Comparison of ENCODE assay signal across 13 mouse cellular contexts in genomic region chr6:143868155-143868685, GRCm38 (mm10).
DNase-seq lines count a peak whose midpoint lies in the region; ATAC-seq and TF ChIP-seq lines count a peak whose summit lies in the region.
"Had no signal": no experiment of that assay in that cellular context is flagged by ENCODE, and none has a peak within 500 bp of the region (broad histone marks: within the 10 kb centered on the region; RNA-seq: fewer than 3 reads in every experiment).

No protein-coding gene starts in this region.

- H3K36me3 ChIP-seq in liver, adult 2 months (ENCODE audit: control insufficient read depth, insufficient read depth, low read length) = peaks cover 9% of the 10 kb centered on the region
- no peaks in the 10 kb centered on the region for H3K36me3 ChIP-seq in kidney, embryonic 15.5 days
- H3K36me3 ChIP-seq in hindbrain, embryonic 11.5 days (ENCODE audit: control insufficient read depth, insufficient read depth, low read length) = no peaks in the 10 kb centered on the region

- TF ChIP-seq CTCF in liver, adult 2 months (IDR thresholded peaks at IDR 0.05; ENCODE audit: low read depth, low read length) = no peak

- H3K9ac ChIP-seq in liver, adult 2 months (ENCODE audit: low read depth, low read length) = no peak overlapping the region
- H3K9ac ChIP-seq in kidney, embryonic 15.5 days = no peak overlapping the region
- H3K9ac ChIP-seq in hindbrain, embryonic 11.5 days (ENCODE audit: low read depth, low read length) = no peak overlapping the region

- no peak overlapping the region for H3K4me2 ChIP-seq in kidney, embryonic 15.5 days
- H3K4me2 ChIP-seq in hindbrain, embryonic 11.5 days (replicated peaks; ENCODE audit: low read depth, low read length) = no peak overlapping the region

- no peak overlapping the region for H3K27ac ChIP-seq in liver, adult 2 months (replicated peaks; ENCODE audit: insufficient read depth, low read depth, low read length)
- no peak overlapping the region for H3K27ac ChIP-seq in kidney, embryonic 15.5 days
- H3K27ac ChIP-seq in hindbrain, embryonic 11.5 days (ENCODE audit: low read depth, low read length) = no peak overlapping the region
- H3K27ac ChIP-seq: macrophage had no signal

- H3K9me3 ChIP-seq in kidney, embryonic 15.5 days (replicated peaks) = no peaks in the 10 kb centered on the region
- H3K9me3 ChIP-seq in hindbrain, embryonic 11.5 days (ENCODE audit: control insufficient read depth, low read length) = no peaks in the 10 kb centered on the region

- TF ChIP-seq POLR2A in liver, adult 2 months (IDR thresholded peaks at IDR 0.05; ENCODE audit: extremely low read depth, insufficient read depth, low read length) = no peak

- no peak overlapping the region for H3K4me3 ChIP-seq in liver, adult 2 months (ENCODE audit: insufficient read depth, low read depth, low read length)
- no peak overlapping the region for H3K4me3 ChIP-seq in kidney, embryonic 15.5 days (replicated peaks)
- no peak overlapping the region for H3K4me3 ChIP-seq in hindbrain, embryonic 11.5 days (ENCODE audit: low read depth, low read length)

- ATAC-seq in monocyte, adult 5-6 weeks (replicated peaks; ENCODE audit: insufficient number of reproducible peaks, low FRiP score, low TSS enrichment, poor library complexity, severe bottlenecking) = peak; percentile 85
- ATAC-seq in kidney, embryonic 15.5 days (replicated peaks; ENCODE audit: low FRiP score) = no peak
- ATAC-seq in hindbrain, embryonic 11.5 days (ENCODE audit: low FRiP score) = no peak

- no peaks in the 10 kb centered on the region for H3K79me2 ChIP-seq in liver, adult 2 months (ENCODE audit: control insufficient read depth, insufficient read depth, low read length)

- intact Hi-C loops in heart, postnatal 10 days (cut with DNase I) = no loop called here

- no peaks in the 10 kb centered on the region for H3K4me1 ChIP-seq in liver, adult 2 months (ENCODE audit: control insufficient read depth, insufficient read depth, low read length)
- H3K4me1 ChIP-seq in kidney, embryonic 15.5 days = no peaks in the 10 kb centered on the region
- no peaks in the 10 kb centered on the region for H3K4me1 ChIP-seq in hindbrain, embryonic 11.5 days (replicated peaks; ENCODE audit: control insufficient read depth, insufficient read depth, low read length)

- 49% methylated on average over 3 of the region's 3 CpGs for WGBS in liver, adult 2 months
- WGBS in kidney, embryonic 15.5 days = 82% methylated on average over 3 of the region's 3 CpGs
- WGBS in hindbrain, embryonic 11.5 days = 82% methylated on average over 3 of the region's 3 CpGs

- peak; percentile 22 to 42 for DNase-seq in spleen, postnatal 36 days (ENCODE audit: low spot score in 2 of 2)
- no peak for DNase-seq in spleen, adult 12 weeks (ENCODE audit: low spot score)
- DNase-seq in liver, adult 2 months (ENCODE audit: extremely low read depth, low read depth, low spot score) = peak; percentile 10
- DNase-seq in hindbrain, embryonic 11.5 days (ENCODE audit: low spot score) = no peak
- no peak for DNase-seq in adrenal gland, postnatal 14 days
- no peak for DNase-seq in heart, postnatal 10 days
- DNase-seq: adrenal gland, adult 2 months; cerebellum, adult 8-10 months; heart, postnatal 14 days; kidney, adult 2 months had no signal

- H3K27me3 ChIP-seq in liver, adult 2 months (ENCODE audit: control insufficient read depth, insufficient read depth, low read length) = no peaks in the 10 kb centered on the region
- H3K27me3 ChIP-seq in kidney, embryonic 15.5 days = no peaks in the 10 kb centered on the region
- no peaks in the 10 kb centered on the region for H3K27me3 ChIP-seq in hindbrain, embryonic 11.5 days (ENCODE audit: control insufficient read depth, insufficient read depth, low read length)

Comparison
In these comparisons a context has a peak if more than half of its experiments do, and no peak if none do; other contexts are left out.
1. DNase-seq: peak in spleen, postnatal 36 days (2 of 2) and liver, adult 2 months (single experiment); none in spleen, adult 12 weeks (single experiment), hindbrain, embryonic 11.5 days (single experiment), adrenal gland, postnatal 14 days (single experiment) and heart, postnatal 10 days (0 of 2).